Mouse (Mus musculus): ENCODE data around the gene Olfr700.

DNA sequence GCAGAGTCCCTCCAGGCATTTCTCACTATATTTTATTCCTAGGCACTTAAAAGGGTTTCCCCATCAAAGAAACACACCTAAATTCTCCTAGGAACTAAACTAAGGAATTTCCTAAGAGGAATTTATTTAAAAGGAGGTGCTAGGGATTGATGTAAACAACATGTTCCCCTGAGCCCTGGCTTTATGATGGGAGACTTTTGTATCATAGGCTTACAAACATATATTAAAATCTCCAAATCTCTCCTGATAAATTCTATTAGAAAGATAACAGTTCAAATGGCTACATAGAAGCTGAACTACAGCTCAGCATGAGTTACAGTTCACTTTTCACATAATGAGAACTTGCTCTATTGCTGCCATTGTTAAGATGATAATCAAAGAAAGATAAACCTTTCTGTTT, 25.2 kb upstream of the Olfr700 start, which contains the start of gene Olfr702:
- TF ChIP-seq CTCF (IDR thresholded peaks at IDR 0.05; ENCODE audit: low read depth, low read length): no peak
- no peak for TF ChIP-seq GATA2 (IDR thresholded peaks at IDR 0.05; ENCODE audit: borderline replicate concordance, low read depth, low read length)
- TF ChIP-seq POLR2AphosphoS5 (IDR thresholded peaks at IDR 0.05; ENCODE audit: insufficient replicate concordance, low read depth, low read length): no peak
- no peak for TF ChIP-seq TAL1 (conservative IDR thresholded peaks at IDR 0.05; ENCODE audit: low read depth, low read length)
